Mouse (Mus musculus) limb, embryonic 12.5 days (tissue): Measurements from ENCODE around the gene Neo1. TPM values are rescaled to one million over a fixed set of nuclear protein-coding genes. Genes with fewer than 3 reads are reported as not detected.

ENCODE experiments used
- ATAC-seq: fragments of 200-750 bp; cut with Nextera tagmentation; 2 replicates; pipeline ENCODE4 v1.8.0; 2017; ENCODE audit warnings: low read depth, moderate TSS enrichment; ENCODE audit not compliant: insufficient number of reproducible peaks, insufficient read depth, low FRiP score, low TSS enrichment
- H3K27ac ChIP-seq: fragments of 300-500 bp; sonication (generic); 2 replicates; pipeline ENCODE4 v1.5.1; 2016; ENCODE audit warnings: mild to moderate bottlenecking, moderate library complexity
- H3K27me3 ChIP-seq: fragments of 300-500 bp; sonication (generic); 2 replicates; pipeline ENCODE4 v1.6.1; 2016; ENCODE audit warnings: mild to moderate bottlenecking, moderate library complexity
- H3K36me3 ChIP-seq: fragments of 300-500 bp; sonication (generic); 2 replicates; pipeline ENCODE4 v1.6.1; 2016; ENCODE audit warnings: mild to moderate bottlenecking, moderate library complexity
- H3K4me1 ChIP-seq: fragments of 300-500 bp; sonication (generic); replicated peaks from 2 replicates; pipeline ENCODE4 v1.6.1; 2016
- H3K4me2 ChIP-seq: fragments of 300-500 bp; sonication (generic); 2 replicates; pipeline ENCODE4 v1.6.1; 2016; ENCODE audit warnings: mild to moderate bottlenecking, moderate library complexity
- H3K4me3 ChIP-seq: fragments of 300-500 bp; sonication (generic); replicated peaks from 2 replicates; pipeline ENCODE4 v1.5.1; 2016; ENCODE audit warnings: mild to moderate bottlenecking
- H3K9ac ChIP-seq: fragments of 300-500 bp; sonication (generic); replicated peaks from 2 replicates; pipeline ENCODE4 v1.6.1; 2016; ENCODE audit warnings: mild to moderate bottlenecking, moderate library complexity
- H3K9me3 ChIP-seq: fragments of 300-500 bp; sonication (generic); 2 replicates; pipeline ENCODE4 v1.6.1; 2016; ENCODE audit warnings: mild to moderate bottlenecking, moderate library complexity
- WGBS: fragments of 180-500 bp; shearing (Covaris S2); methylation state at CpG from one replicate; pipeline ENCODE4 v1.1.7; 2016; 5-methylcytosine and 5-hydroxymethylcytosine counted together
- polyA plus RNA-seq: library from polyadenylated mRNA; unstranded; fragments of >200 nt; fragmentation: Nextera tagmentation; extraction: Ambion mirVana; gene quantifications from 2 replicates; pipeline ENCODE4 v1.2.1, GENCODE M21; 2016

Neo1 gene
- polyA plus RNA-seq, 1 experiment from 2014 or later, result 57.6 TPM

DNA sequence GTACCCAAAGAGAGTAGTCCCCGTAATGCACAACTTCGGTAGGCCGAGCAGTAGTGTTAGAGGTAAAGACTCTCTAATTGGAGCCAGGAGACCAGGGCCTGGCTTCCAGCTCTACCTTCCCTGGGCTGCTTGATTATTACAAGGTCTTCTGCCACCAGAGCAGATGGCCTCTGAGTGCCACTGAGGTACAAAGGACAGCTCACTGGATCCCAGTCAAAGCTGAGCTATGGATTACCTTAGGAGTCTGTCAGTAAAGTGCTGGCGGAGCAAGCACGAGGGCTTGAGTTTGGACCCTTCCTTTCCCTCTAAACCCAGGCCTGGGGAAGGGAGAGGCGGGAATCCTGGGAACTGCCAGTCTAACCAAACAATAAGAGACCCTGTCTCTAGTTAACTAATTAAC, 21.8 kb upstream of the Neo1 start:
- no peak for ATAC-seq
- H3K27me3 ChIP-seq, result no peaks in the 10 kb centered on the region
- 57% methylated on average over 6 of the region's 6 CpGs for WGBS

DNA sequence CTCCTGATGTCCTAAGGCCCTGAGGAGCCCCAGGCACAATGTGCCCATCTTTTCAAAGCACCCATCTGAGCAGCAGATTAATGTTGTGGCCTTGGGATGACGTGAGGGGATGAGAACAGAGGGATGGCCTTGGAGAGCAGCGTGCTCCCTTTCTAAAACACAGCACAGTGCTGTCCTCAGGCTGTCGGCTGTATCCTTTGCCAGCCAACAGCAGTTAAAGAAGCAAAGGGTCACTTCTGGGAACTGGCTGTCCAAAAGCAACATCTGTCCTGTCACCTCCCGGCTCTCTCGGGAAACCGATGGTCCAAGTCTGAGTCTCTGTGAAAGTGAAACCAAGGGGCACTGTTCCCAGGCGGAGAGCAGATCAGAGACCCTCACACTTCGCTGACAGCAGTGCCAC, 20.0 kb upstream of the Neo1 start:
- Histone ChIP-seq H3K27ac (no peak overlapping the region), H3K9me3 (no peaks in the 10 kb centered on the region), H3K27me3 (no peaks in the 10 kb centered on the region), H3K36me3 (no peaks in the 10 kb centered on the region), H3K4me3 (no peak overlapping the region), H3K4me2 (no peak overlapping the region), H3K4me1 (no peaks in the 10 kb centered on the region; the same call in 1 of the 2 replicates), H3K9ac (no peak overlapping the region)
- ATAC-seq, result no peak
- WGBS, result 75% methylated on average over 8 of the region's 8 CpGs

More for the DNA sequence above, 21.8 kb upstream of the Neo1 start:
- Histone ChIP-seq H3K27ac (no peak overlapping the region), H3K9me3 (no peaks in the 10 kb centered on the region), H3K4me3 (no peak overlapping the region), H3K9ac (no peak overlapping the region), H3K4me1 (no peaks in the 10 kb centered on the region; the same call in 1 of the 2 replicates), H3K36me3 (no peaks in the 10 kb centered on the region), H3K4me2 (no peak overlapping the region)

DNA sequence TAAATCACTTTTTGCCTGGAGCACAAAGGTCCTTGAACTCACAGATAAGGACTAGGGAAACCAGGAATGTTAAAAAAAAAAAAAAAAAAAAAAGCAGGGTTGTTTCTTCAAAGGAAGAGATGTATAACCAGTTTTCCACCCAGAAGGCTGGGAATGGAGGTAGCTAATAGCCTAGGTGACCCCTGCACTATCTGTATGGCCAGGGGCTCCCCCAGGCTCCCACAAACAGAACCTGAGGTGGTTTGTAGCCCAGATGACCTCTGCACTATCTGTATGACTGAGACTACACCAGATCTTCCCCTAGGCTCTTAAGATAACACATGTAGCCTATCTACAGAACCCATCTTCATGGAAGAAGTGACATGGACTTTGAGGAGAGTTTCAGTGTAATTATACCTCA, 5.6 kb upstream of the Neo1 start:
- H3K4me2 ChIP-seq, result no peak overlapping the region
- H3K27ac ChIP-seq, result no peak overlapping the region
- H3K27me3 ChIP-seq, result no peaks in the 10 kb centered on the region
- no peaks in the 10 kb centered on the region for H3K36me3 ChIP-seq
- no peak overlapping the region for H3K9ac ChIP-seq
- ATAC-seq, result no peak
- H3K4me3 ChIP-seq, result no peak overlapping the region
- H3K9me3 ChIP-seq, result no peaks in the 10 kb centered on the region
- no peaks in the 10 kb centered on the region for H3K4me1 ChIP-seq

DNA sequence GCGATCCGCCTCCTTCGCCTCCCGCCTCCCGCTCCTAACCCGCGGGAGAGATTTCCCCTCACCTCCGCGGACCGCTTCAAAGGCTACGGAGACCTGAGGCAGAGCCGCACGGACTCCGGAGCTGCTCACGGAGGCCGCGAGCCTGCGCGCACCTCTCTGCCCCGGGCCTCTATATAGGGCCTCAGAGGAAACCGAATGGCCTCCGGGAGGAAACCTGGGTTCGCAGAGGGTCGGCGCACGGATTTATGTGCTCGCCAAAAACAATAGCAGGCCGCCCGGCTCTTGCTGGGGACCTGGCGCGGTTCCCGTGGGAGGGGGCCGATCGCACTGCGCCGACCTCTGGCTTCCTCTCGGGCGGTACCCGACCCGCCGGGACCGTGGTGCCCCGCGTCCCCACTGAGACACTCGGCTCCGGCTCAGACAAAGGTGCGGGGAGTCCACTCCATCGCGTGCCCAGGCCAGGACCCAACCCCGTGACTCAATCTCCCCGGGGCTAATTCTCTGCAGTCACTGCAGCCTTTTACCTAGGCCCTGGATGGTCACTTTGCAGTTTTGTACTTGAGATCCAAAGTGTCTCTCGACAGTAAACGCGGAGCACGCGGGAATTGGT, 596 bp upstream of the Neo1 start:
- Histone ChIP-seq H3K9ac (peak overlapping the region; percentile 98), H3K27me3 (no peaks in the 10 kb centered on the region), H3K4me2 (peak overlapping the region; percentile 71), H3K9me3 (0 out of 2 replicates have a peak, but pooled peaks cover 2% of the 10 kb centered on the region), H3K27ac (peak overlapping the region; percentile 100), H3K4me1 (peaks cover 22% of the 10 kb centered on the region), H3K36me3 (no peaks in the 10 kb centered on the region), H3K4me3 (peak overlapping the region; percentile 96)
- under 1% methylated on average over 56 of the region's 56 CpGs for WGBS
- ATAC-seq, result peak; percentile 76

DNA sequence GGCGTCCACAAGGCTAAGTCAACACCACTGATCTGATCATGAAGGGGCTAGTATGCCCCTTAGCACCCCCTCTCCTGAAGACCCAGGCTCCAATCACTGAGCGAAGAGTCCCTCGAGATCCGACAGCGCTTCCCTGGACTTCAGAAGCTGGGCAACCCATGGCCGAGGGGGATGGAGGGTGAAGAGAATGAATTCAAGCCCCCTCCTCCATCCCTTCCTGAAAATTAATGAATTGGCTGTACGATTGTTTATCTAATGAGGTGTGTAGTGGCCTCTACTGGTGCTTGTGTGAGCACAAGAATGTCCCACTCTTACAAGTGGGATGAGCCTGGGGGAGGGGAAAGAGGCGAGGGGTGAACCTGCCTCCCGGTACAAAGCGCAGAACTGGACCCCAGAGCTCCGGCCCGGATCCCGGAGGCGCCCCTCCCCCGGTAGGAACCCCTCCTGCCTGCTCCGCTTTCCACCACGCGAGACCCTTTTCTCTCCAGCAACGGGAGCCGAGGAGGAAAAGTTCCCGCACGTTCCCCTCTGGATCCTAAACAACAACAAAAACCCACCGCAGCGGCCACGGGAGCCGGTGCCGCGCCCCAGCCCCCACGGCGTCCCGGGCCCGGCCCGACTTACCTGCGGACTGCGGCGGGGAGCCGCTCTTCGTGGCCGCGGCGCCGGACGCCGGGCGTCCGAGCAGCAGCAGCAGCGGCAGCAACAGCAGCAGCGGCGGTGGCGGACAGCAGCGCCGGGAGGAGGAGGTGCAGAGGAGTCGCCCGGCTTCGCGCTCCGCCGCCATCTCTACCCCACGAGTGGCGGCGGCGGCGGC, 691 bp downstream of the Neo1 start:
- H3K9ac ChIP-seq, result peak overlapping the region; percentile 98
- ATAC-seq, result 0 out of 2 replicates have a peak, but pooled peaks have one; percentile 7
- H3K4me3 ChIP-seq, result peak overlapping the region; percentile 96
- H3K9me3 ChIP-seq, result 0 out of 2 replicates have a peak, but pooled peaks cover 4% of the 10 kb centered on the region
- peaks cover 22% of the 10 kb centered on the region for H3K4me1 ChIP-seq
- peak overlapping the region; percentile 71 for H3K4me2 ChIP-seq
- WGBS, result under 1% methylated on average over 53 of the region's 63 CpGs
- H3K27me3 ChIP-seq, result no peaks in the 10 kb centered on the region
- H3K27ac ChIP-seq, result peak overlapping the region; percentile 100
- H3K36me3 ChIP-seq, result no peaks in the 10 kb centered on the region

DNA sequence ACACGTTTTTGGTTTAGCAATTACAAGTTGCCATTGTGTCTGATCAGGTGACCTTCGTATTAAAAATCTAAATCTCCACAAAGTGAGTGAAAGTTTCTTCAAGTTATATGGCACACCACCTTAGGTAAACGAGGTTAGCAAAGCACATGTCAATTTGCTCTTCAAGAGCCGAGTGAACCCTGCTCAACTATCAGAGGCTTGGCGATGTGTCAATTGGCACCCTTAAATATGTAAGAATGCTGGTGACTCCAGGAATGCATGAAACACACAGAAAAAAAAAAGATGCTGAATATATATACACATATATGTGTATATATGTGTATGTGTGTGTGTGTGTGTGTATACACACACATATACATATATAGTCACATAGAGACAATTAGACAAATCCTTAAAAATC, 1.4 kb downstream of the Neo1 start:
- H3K9me3 ChIP-seq, result 0 out of 2 replicates have a peak, but pooled peaks cover 4% of the 10 kb centered on the region
- no peak overlapping the region for H3K27ac ChIP-seq
- H3K9ac ChIP-seq, result no peak overlapping the region
- 36% methylated on average over 5 of the region's 5 CpGs for WGBS
- peak overlapping the region; percentile 71 for H3K4me2 ChIP-seq
- no peaks in the 10 kb centered on the region for H3K36me3 ChIP-seq
- H3K4me3 ChIP-seq, result peak overlapping the region; percentile 96
- H3K27me3 ChIP-seq, result no peaks in the 10 kb centered on the region
- no peak for ATAC-seq
- peaks cover 22% of the 10 kb centered on the region for H3K4me1 ChIP-seq

DNA sequence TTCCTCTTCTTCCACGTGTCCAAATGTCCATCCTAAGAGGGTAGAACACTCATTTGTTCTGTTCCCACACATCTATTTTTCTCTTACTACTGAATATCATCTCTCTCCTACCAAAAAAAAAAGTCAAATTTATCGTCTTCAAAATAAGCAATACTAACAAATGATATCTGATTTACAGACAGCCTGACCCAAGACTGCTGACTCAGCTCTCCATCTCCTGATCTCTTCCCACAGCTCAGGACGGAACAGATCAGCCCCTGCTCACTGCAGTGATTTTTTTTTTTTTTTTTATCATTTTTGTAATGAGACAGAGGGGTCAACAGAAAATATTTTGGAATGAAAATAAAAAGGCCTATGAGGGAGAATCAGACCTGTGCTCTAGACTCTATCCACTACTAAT, 2.7 kb downstream of the Neo1 start:
- no peaks in the 10 kb centered on the region for H3K27me3 ChIP-seq
- WGBS, result 64% methylated on average over 3 of the region's 3 CpGs
- H3K27ac ChIP-seq, result no peak overlapping the region
- H3K9ac ChIP-seq, result no peak overlapping the region
- no peak overlapping the region for H3K4me3 ChIP-seq
- no peak for ATAC-seq
- peaks cover 22% of the 10 kb centered on the region for H3K4me1 ChIP-seq
- no peaks in the 10 kb centered on the region; the same call in 1 of the 2 replicates for H3K36me3 ChIP-seq
- peaks cover 13% of the 10 kb centered on the region for H3K9me3 ChIP-seq
- peak overlapping the region; percentile 71 for H3K4me2 ChIP-seq

DNA sequence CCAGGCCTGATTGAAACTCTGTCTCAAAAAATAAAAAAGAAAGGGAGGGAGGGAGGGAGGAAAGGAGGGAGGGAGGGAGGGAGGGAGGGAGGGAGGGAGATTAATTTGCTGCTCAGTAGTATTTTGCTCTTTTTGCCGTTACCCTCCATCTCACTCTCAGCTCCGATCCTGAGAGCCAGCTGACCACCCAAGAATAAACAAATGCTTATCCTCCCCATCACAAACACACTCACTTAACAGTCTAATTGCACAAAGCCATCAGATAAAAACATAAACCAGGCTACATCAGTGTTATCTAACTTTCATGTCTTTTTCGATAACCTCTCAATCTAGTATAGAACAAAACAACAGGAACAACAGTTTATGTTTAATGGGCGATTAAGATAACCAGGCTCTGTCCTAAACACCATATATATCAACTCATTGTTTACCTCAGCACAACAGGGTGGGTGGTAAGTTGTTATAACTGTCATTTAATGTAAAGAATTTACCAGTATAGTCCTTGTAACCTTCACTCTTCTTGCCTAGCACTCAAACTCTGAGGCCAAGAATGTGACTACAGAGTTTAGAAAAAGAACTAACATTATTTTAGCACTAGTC, 11.9 kb downstream of the Neo1 start:
- no peak overlapping the region for H3K4me2 ChIP-seq
- H3K4me1 ChIP-seq, result peaks cover 3% of the 10 kb centered on the region; the same call in 1 of the 2 replicates
- no peaks in the 10 kb centered on the region; the same call in 1 of the 2 replicates for H3K36me3 ChIP-seq
- H3K9ac ChIP-seq, result no peak overlapping the region
- ATAC-seq, result no peak
- WGBS, result 48% methylated on average over 4 of the region's 4 CpGs
- H3K27ac ChIP-seq, result no peak overlapping the region
- H3K9me3 ChIP-seq, result peaks cover 4% of the 10 kb centered on the region
- H3K27me3 ChIP-seq, result no peaks in the 10 kb centered on the region
- H3K4me3 ChIP-seq, result no peak overlapping the region

DNA sequence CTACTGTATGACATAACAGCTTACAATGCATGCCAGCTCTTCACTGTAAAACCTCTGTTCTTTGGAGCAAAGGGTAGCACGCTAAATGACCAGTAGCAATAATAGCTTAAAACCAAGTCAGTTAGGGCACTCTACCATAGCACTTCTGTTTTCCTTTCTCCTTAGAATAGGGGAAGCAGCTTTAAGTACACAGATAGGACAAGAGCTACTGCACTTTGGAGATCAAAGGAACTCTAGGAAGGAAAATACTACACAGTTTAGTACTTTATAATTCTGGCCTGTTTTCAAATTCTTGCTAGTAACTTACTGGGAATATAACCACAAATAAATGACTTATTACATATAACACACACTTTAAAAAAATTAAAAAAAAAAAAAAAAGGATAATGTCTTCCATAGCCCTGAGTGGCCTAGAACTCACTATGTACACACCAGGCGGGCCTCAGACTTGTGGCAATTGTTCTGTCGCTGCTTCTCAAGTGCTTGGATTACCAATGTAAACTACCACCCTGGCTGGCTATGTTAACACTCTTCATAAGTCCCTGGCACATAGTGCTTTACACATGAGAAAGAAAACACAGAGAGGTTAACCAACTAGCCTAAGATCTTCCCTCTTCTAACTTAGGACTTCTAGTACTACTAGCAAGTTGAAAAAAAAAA, 20.1 kb downstream of the Neo1 start:
- Histone ChIP-seq H3K9ac (no peak overlapping the region), H3K4me3 (no peak overlapping the region), H3K4me1 (peaks cover 26% of the 10 kb centered on the region), H3K27me3 (no peaks in the 10 kb centered on the region), H3K27ac (no peak overlapping the region), H3K4me2 (no peak overlapping the region), H3K36me3 (no peaks in the 10 kb centered on the region), H3K9me3 (no peaks in the 10 kb centered on the region)
- WGBS, result 70% methylated on average over 3 of the region's 3 CpGs
- no peak for ATAC-seq

DNA sequence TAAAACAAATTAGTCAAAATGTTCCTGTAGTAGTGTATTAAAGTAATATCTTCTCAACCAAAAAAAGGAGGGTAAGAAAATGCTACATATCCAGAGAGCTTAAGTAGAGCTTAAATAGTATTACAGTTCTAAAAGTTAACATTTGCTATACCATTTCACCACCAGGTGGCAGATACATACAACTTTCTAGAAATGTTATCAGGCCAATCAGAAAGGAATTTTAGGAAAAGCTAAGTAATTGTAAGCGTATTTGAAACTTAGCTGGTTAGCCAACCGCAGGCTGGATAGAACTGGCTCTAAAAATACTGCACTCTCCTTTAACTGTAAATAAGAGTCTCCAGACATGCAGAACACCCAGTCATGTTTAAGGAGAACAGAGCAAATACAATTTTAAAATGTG, 22.9 kb downstream of the Neo1 start:
- Histone ChIP-seq H3K4me2 (no peak overlapping the region), H3K36me3 (no peaks in the 10 kb centered on the region), H3K27me3 (no peaks in the 10 kb centered on the region), H3K27ac (no peak overlapping the region), H3K9me3 (no peaks in the 10 kb centered on the region), H3K4me3 (no peak overlapping the region), H3K4me1 (peaks cover 26% of the 10 kb centered on the region), H3K9ac (no peak overlapping the region)
- no peak for ATAC-seq
- 13% methylated on average over 2 of the region's 2 CpGs for WGBS
